Mouse (Mus musculus): ENCODE measurements around the gene Klhdc3. TPM values are rescaled to one million over a fixed set of nuclear protein-coding genes. Genes with fewer than 3 reads are reported as not detected.
A peak's percentile ranks its signal among the peaks of the same experiment; 100 is the strongest.

Gene Klhdc3
- polyA plus RNA-seq, 1 experiment from 2014 or later: 73.7 TPM

GRCm38 (mm10) chr17:46678416-46678815 lies 2.3 kb downstream of the Klhdc3 start, which contains the start of gene Mea1:
Gene Mea1 (plus strand): TSS chr17:46678793.
- 82% methylated on average over 7 of the region's 9 CpGs for WGBS
- Histone ChIP-seq H3K4me2 (replicated peaks; ENCODE audit: low read depth) (peak within 1 kb of the TSS; percentile 72), H3K9ac (ENCODE audit: low read length) (peak within 1 kb of the TSS; percentile 85), H3K27ac (replicated peaks) (peak within 1 kb of the TSS; percentile 49), H3K9me3 (ENCODE audit: control insufficient read depth, low read length) (no peaks in the 10 kb centered on the region), H3K4me1 (replicated peaks; ENCODE audit: control insufficient read depth, insufficient read depth) (peaks cover 14% of the 10 kb centered on the region), H3K36me3 (ENCODE audit: control insufficient read depth, insufficient read depth, low read length) (peaks cover 13% of the 10 kb centered on the region), H3K27me3 (ENCODE audit: control insufficient read depth, insufficient read depth, low read length) (no peaks in the 10 kb centered on the region), H3K4me3 (ENCODE audit: low read depth, low read length) (peak within 1 kb of the TSS; percentile 88)
- ATAC-seq (ENCODE audit: low FRiP score, low TSS enrichment) (no peak), DNase-seq (ENCODE audit: low spot score) (no peak)
- TF ChIP-seq EP300 (optimal IDR thresholded peaks at IDR 0.05) (no peak), CTCF (IDR thresholded peaks at IDR 0.05; ENCODE audit: low read depth) (no peak)

- no peaks in the 10 kb centered on the region for H3K27me3 ChIP-seq (ENCODE audit: control insufficient read depth, insufficient read depth, low read length)
- H3K9ac ChIP-seq (ENCODE audit: low read length): peak overlapping the region; percentile 76
- ATAC-seq (ENCODE audit: low FRiP score, low TSS enrichment): peak; percentile 11; the same call in 1 of the 2 replicates
- peak overlapping the region; percentile 71 for H3K4me2 ChIP-seq (replicated peaks; ENCODE audit: low read depth)
- 18% methylated on average over 15 of the region's 15 CpGs for WGBS
- H3K4me1 ChIP-seq (replicated peaks; ENCODE audit: control insufficient read depth, insufficient read depth): peaks cover 8% of the 10 kb centered on the region
- no peak for DNase-seq (ENCODE audit: low spot score)
- TF ChIP-seq CTCF (IDR thresholded peaks at IDR 0.05; ENCODE audit: low read depth) (no peak), EP300 (optimal IDR thresholded peaks at IDR 0.05) (no peak)
- no peaks in the 10 kb centered on the region for H3K9me3 ChIP-seq (ENCODE audit: control insufficient read depth, low read length)
- peaks cover 12% of the 10 kb centered on the region for H3K36me3 ChIP-seq (ENCODE audit: control insufficient read depth, insufficient read depth, low read length)
- H3K4me3 ChIP-seq (ENCODE audit: low read depth, low read length): peak overlapping the region; percentile 72
- peak overlapping the region; percentile 90 for H3K27ac ChIP-seq (replicated peaks)
Measured at GRCm38 (mm10) chr17:46674530-46675283, 6.0 kb downstream of the Klhdc3 start.

- peak within 1 kb of the TSS; percentile 72 for H3K4me3 ChIP-seq (ENCODE audit: low read depth, low read length)
- WGBS: under 1% methylated on average over 43 of the region's 43 CpGs
- H3K27ac ChIP-seq (replicated peaks): peak within 1 kb of the TSS; percentile 90
- H3K4me2 ChIP-seq (replicated peaks; ENCODE audit: low read depth): peak within 1 kb of the TSS; percentile 71
- peak; percentile 91 for ATAC-seq (ENCODE audit: low FRiP score, low TSS enrichment)
- no peaks in the 10 kb centered on the region for H3K9me3 ChIP-seq (ENCODE audit: control insufficient read depth, low read length)
- peak; percentile 93 for DNase-seq (ENCODE audit: low spot score)
- peaks cover 2% of the 10 kb centered on the region for H3K4me1 ChIP-seq (replicated peaks; ENCODE audit: control insufficient read depth, insufficient read depth)
- TF ChIP-seq EP300 (optimal IDR thresholded peaks at IDR 0.05) (no peak), CTCF (IDR thresholded peaks at IDR 0.05; ENCODE audit: low read depth) (no peak)
- peaks cover 14% of the 10 kb centered on the region for H3K36me3 ChIP-seq (ENCODE audit: control insufficient read depth, insufficient read depth, low read length)
- H3K9ac ChIP-seq (ENCODE audit: low read length): peak within 1 kb of the TSS; percentile 76
- H3K27me3 ChIP-seq (ENCODE audit: control insufficient read depth, insufficient read depth, low read length): no peaks in the 10 kb centered on the region
Measured at GRCm38 (mm10) chr17:46673850-46674529, 6.7 kb downstream of the Klhdc3 start, which contains the start of gene Rrp36. Gene Rrp36 (minus strand): TSS chr17:46674352.

- TF ChIP-seq CTCF (IDR thresholded peaks at IDR 0.05; ENCODE audit: low read depth): no peak
- peaks cover 6% of the 10 kb centered on the region for H3K36me3 ChIP-seq (ENCODE audit: control insufficient read depth, insufficient read depth, low read length)
- WGBS: 95% methylated on average over 10 of the region's 10 CpGs
- H3K9ac ChIP-seq (ENCODE audit: low read length): no peak overlapping the region
- no peak for DNase-seq (ENCODE audit: low spot score)
- no peak overlapping the region for H3K27ac ChIP-seq (replicated peaks)
- H3K4me3 ChIP-seq (ENCODE audit: low read depth, low read length): no peak overlapping the region
- no peaks in the 10 kb centered on the region for H3K9me3 ChIP-seq (ENCODE audit: control insufficient read depth, low read length)
- H3K4me2 ChIP-seq (replicated peaks; ENCODE audit: low read depth): no peak overlapping the region
- no peak for ATAC-seq (ENCODE audit: low FRiP score, low TSS enrichment)
- no peaks in the 10 kb centered on the region for H3K27me3 ChIP-seq (ENCODE audit: control insufficient read depth, insufficient read depth, low read length)
- H3K4me1 ChIP-seq (replicated peaks; ENCODE audit: control insufficient read depth, insufficient read depth): no peaks in the 10 kb centered on the region; the same call in 1 of the 2 replicates
Measured at GRCm38 (mm10) chr17:46669911-46670310, 10.8 kb downstream of the Klhdc3 start.

- ATAC-seq (ENCODE audit: low FRiP score, low TSS enrichment): no peak
- H3K27me3 ChIP-seq (ENCODE audit: control insufficient read depth, insufficient read depth, low read length): no peaks in the 10 kb centered on the region
- 85% methylated on average over 16 of the region's 16 CpGs for WGBS
- no peak overlapping the region for H3K4me3 ChIP-seq (ENCODE audit: low read depth, low read length)
- no peak for DNase-seq (ENCODE audit: low spot score)
- no peaks in the 10 kb centered on the region for H3K4me1 ChIP-seq (replicated peaks; ENCODE audit: control insufficient read depth, insufficient read depth)
- H3K27ac ChIP-seq (replicated peaks): no peak overlapping the region
- no peak overlapping the region for H3K4me2 ChIP-seq (replicated peaks; ENCODE audit: low read depth)
- H3K9ac ChIP-seq (ENCODE audit: low read length): no peak overlapping the region
- H3K36me3 ChIP-seq (ENCODE audit: control insufficient read depth, insufficient read depth, low read length): peaks cover 19% of the 10 kb centered on the region
- no peaks in the 10 kb centered on the region for H3K9me3 ChIP-seq (ENCODE audit: control insufficient read depth, low read length)
- TF ChIP-seq CTCF (IDR thresholded peaks at IDR 0.05; ENCODE audit: low read depth): no peak
- no peak for TF ChIP-seq EP300 (optimal IDR thresholded peaks at IDR 0.05)
Measured at GRCm38 (mm10) chr17:46667712-46668111, 13.0 kb downstream of the Klhdc3 start.

- no peak overlapping the region for H3K4me2 ChIP-seq (replicated peaks; ENCODE audit: low read depth)
- H3K27me3 ChIP-seq (ENCODE audit: control insufficient read depth, insufficient read depth, low read length): no peaks in the 10 kb centered on the region
- DNase-seq (ENCODE audit: low spot score) (no peak), ATAC-seq (ENCODE audit: low FRiP score, low TSS enrichment) (no peak)
- peaks cover 43% of the 10 kb centered on the region for H3K36me3 ChIP-seq (ENCODE audit: control insufficient read depth, insufficient read depth, low read length)
- H3K27ac ChIP-seq (replicated peaks): no peak overlapping the region
- no peak overlapping the region for H3K9ac ChIP-seq (ENCODE audit: low read length)
- TF ChIP-seq EP300 (optimal IDR thresholded peaks at IDR 0.05): no peak
- no peak for TF ChIP-seq CTCF (IDR thresholded peaks at IDR 0.05; ENCODE audit: low read depth)
- no peaks in the 10 kb centered on the region for H3K9me3 ChIP-seq (ENCODE audit: control insufficient read depth, low read length)
- 79% methylated on average over 5 of the region's 5 CpGs for WGBS
- H3K4me3 ChIP-seq (ENCODE audit: low read depth, low read length): no peak overlapping the region
- no peaks in the 10 kb centered on the region for H3K4me1 ChIP-seq (replicated peaks; ENCODE audit: control insufficient read depth, insufficient read depth)
Measured at GRCm38 (mm10) chr17:46662730-46663129, 18.0 kb downstream of the Klhdc3 start.

All from stomach, postnatal 0 days (tissue).